Mouse (Mus musculus) midbrain, embryonic 11.5 days (tissue): ENCODE results near the gene Arpp19. TPM values are rescaled to one million over a fixed set of nuclear protein-coding genes. Genes with fewer than 3 reads are reported as not detected.
A peak's percentile ranks its signal among the peaks of the same experiment; 100 is the strongest.

Experiments used
- ATAC-seq: fragments of 200-750 bp; cut with Nextera tagmentation; 2 replicates; pipeline ENCODE4 v1.8.0; 2017; ENCODE audit warnings: moderate TSS enrichment, moderate library complexity; ENCODE audit not compliant: low FRiP score
- DNase-seq: peaks from one replicate; pipeline ENCODE4 v3.0.0; 2015; ENCODE audit warnings: low spot score; ENCODE audit errors: missing footprints
- H3K27ac ChIP-seq: fragments of 300-500 bp; sonication (generic); 2 replicates; pipeline ENCODE4 v1.5.1; 2014; ENCODE audit warnings: low read depth, low read length
- H3K27me3 ChIP-seq: fragments of 300-500 bp; sonication (generic); 2 replicates; pipeline ENCODE4 v1.6.1; 2014; ENCODE audit warnings: mild to moderate bottlenecking, low read length, moderate library complexity, mixed read lengths; ENCODE audit not compliant: control insufficient read depth, insufficient read depth
- H3K36me3 ChIP-seq: fragments of 300-500 bp; sonication (generic); 2 replicates; pipeline ENCODE4 v1.6.1; 2014; ENCODE audit warnings: mild to moderate bottlenecking, low read length, moderate library complexity, mixed read lengths; ENCODE audit not compliant: control insufficient read depth, insufficient read depth
- H3K4me1 ChIP-seq: fragments of 300-500 bp; sonication (generic); 2 replicates; pipeline ENCODE4 v1.6.1; 2014; ENCODE audit warnings: low read length; ENCODE audit not compliant: control insufficient read depth, insufficient read depth
- H3K4me2 ChIP-seq: fragments of 300-500 bp; sonication (generic); 2 replicates; pipeline ENCODE4 v1.6.1; 2014; ENCODE audit warnings: mild to moderate bottlenecking, moderate library complexity
- H3K4me3 ChIP-seq: fragments of 300-500 bp; sonication (generic); 2 replicates; pipeline ENCODE4 v1.5.1; 2014; ENCODE audit warnings: low read depth, low read length
- H3K9ac ChIP-seq: fragments of 300-500 bp; sonication (generic); 2 replicates; pipeline ENCODE4 v1.6.1; 2014; ENCODE audit warnings: low read length
- H3K9me3 ChIP-seq: fragments of 300-500 bp; sonication (generic); 2 replicates; pipeline ENCODE4 v1.6.1; 2016; ENCODE audit warnings: low read length; ENCODE audit not compliant: control insufficient read depth
- WGBS: fragments of 180-500 bp; shearing (Covaris S2); extraction: QIAGEN DNeasy Blood & Tissue Kit; methylation state at CpG from one replicate; pipeline ENCODE4 v1.1.7; 2014; 5-methylcytosine and 5-hydroxymethylcytosine counted together
- polyA plus RNA-seq: library from polyadenylated mRNA; unstranded; fragments of >200 nt; fragmentation: Nextera tagmentation; extraction: Ambion mirVana; gene quantifications from 2 replicates; pipeline ENCODE4 v1.2.1, GENCODE M21; 2014

Gene Arpp19
- polyA plus RNA-seq, 1 experiment from 2014 or later, result 353 TPM

GRCm38 (mm10) chr9:75032408-75032807 is 5.0 kb upstream of the Arpp19 start:
- H3K9ac ChIP-seq, result no peak overlapping the region
- 87% methylated on average over 1 of the region's 1 CpGs for WGBS
- H3K9me3 ChIP-seq, result no peaks in the 10 kb centered on the region
- no peak overlapping the region for H3K4me3 ChIP-seq
- DNase-seq (no peak), ATAC-seq (no peak)
- no peaks in the 10 kb centered on the region for H3K4me1 ChIP-seq
- no peaks in the 10 kb centered on the region for H3K27me3 ChIP-seq
- no peak overlapping the region for H3K4me2 ChIP-seq
- no peaks in the 10 kb centered on the region for H3K36me3 ChIP-seq
- no peak overlapping the region for H3K27ac ChIP-seq

- DNase-seq (no peak), ATAC-seq (no peak)
- no peak overlapping the region for H3K4me3 ChIP-seq
- no peak overlapping the region for H3K27ac ChIP-seq
- H3K9me3 ChIP-seq, result no peaks in the 10 kb centered on the region
- H3K4me1 ChIP-seq, result no peaks in the 10 kb centered on the region; the same call in 1 of the 2 replicates
- H3K4me2 ChIP-seq, result no peak overlapping the region
- WGBS, result 58% methylated on average over 7 of the region's 7 CpGs
- no peaks in the 10 kb centered on the region for H3K27me3 ChIP-seq
- no peak overlapping the region for H3K9ac ChIP-seq
- no peaks in the 10 kb centered on the region for H3K36me3 ChIP-seq
These were observed 4.3 kb upstream of the Arpp19 start for GRCm38 (mm10) chr9:75033141-75033540.

- ATAC-seq, result no peak
- DNase-seq, result no peak
- no peak overlapping the region for H3K9ac ChIP-seq
- no peaks in the 10 kb centered on the region for H3K9me3 ChIP-seq
- no peak overlapping the region for H3K27ac ChIP-seq
- 78% methylated on average over 1 of the region's 1 CpGs for WGBS
- peaks cover 4% of the 10 kb centered on the region; the same call in 1 of the 2 replicates for H3K4me1 ChIP-seq
- no peaks in the 10 kb centered on the region for H3K27me3 ChIP-seq
- H3K4me2 ChIP-seq, result no peak overlapping the region
- H3K36me3 ChIP-seq, result no peaks in the 10 kb centered on the region
- H3K4me3 ChIP-seq, result no peak overlapping the region
These were observed 2.7 kb upstream of the Arpp19 start for GRCm38 (mm10) chr9:75034691-75035090.

GRCm38 (mm10) chr9:75035944-75036343 is 1.5 kb upstream of the Arpp19 start:
- H3K9me3 ChIP-seq, result no peaks in the 10 kb centered on the region
- H3K27ac ChIP-seq, result no peak overlapping the region
- no peak overlapping the region for H3K4me2 ChIP-seq
- 81% methylated on average over 4 of the region's 4 CpGs for WGBS
- H3K4me3 ChIP-seq, result no peak overlapping the region
- H3K27me3 ChIP-seq, result no peaks in the 10 kb centered on the region
- no peaks in the 10 kb centered on the region for H3K36me3 ChIP-seq
- no peak for ATAC-seq
- H3K9ac ChIP-seq, result no peak overlapping the region
- DNase-seq, result no peak
- H3K4me1 ChIP-seq, result peaks cover 4% of the 10 kb centered on the region; the same call in 1 of the 2 replicates

- Histone ChIP-seq H3K4me2 (peak overlapping the region; percentile 52), H3K27ac (no peak overlapping the region; the same call in 1 of the 2 replicates), H3K27me3 (no peaks in the 10 kb centered on the region), H3K4me3 (peak overlapping the region; percentile 96), H3K36me3 (no peaks in the 10 kb centered on the region), H3K4me1 (peaks cover 4% of the 10 kb centered on the region; the same call in 1 of the 2 replicates), H3K9ac (peak overlapping the region; percentile 92), H3K9me3 (no peaks in the 10 kb centered on the region)
- ATAC-seq (no peak), DNase-seq (no peak)
- WGBS, result 2% methylated on average over 10 of the region's 10 CpGs
These were observed 909 bp downstream of the Arpp19 start for GRCm38 (mm10) chr9:75038357-75038688.

GRCm38 (mm10) chr9:75040566-75040965 is 3.2 kb downstream of the Arpp19 start:
- H3K4me1 ChIP-seq, result peaks cover 4% of the 10 kb centered on the region; the same call in 1 of the 2 replicates
- DNase-seq, result peak; percentile 72
- H3K4me3 ChIP-seq, result no peak overlapping the region
- no peak for ATAC-seq
- H3K4me2 ChIP-seq, result no peak overlapping the region
- no peaks in the 10 kb centered on the region for H3K36me3 ChIP-seq
- H3K27me3 ChIP-seq, result no peaks in the 10 kb centered on the region
- no peak overlapping the region for H3K27ac ChIP-seq
- WGBS, result 91% methylated on average over 2 of the region's 2 CpGs
- H3K9me3 ChIP-seq, result no peaks in the 10 kb centered on the region
- H3K9ac ChIP-seq, result no peak overlapping the region

- Histone ChIP-seq H3K9me3 (no peaks in the 10 kb centered on the region), H3K27me3 (no peaks in the 10 kb centered on the region), H3K36me3 (no peaks in the 10 kb centered on the region), H3K4me3 (no peak overlapping the region), H3K27ac (no peak overlapping the region), H3K4me1 (peaks cover 4% of the 10 kb centered on the region; the same call in 1 of the 2 replicates), H3K9ac (no peak overlapping the region), H3K4me2 (no peak overlapping the region)
- 86% methylated on average over 2 of the region's 2 CpGs for WGBS
- DNase-seq (peak; percentile 49), ATAC-seq (no peak)
These were observed 4.6 kb downstream of the Arpp19 start for GRCm38 (mm10) chr9:75041840-75042525.

GRCm38 (mm10) chr9:75043191-75043590 is 5.8 kb downstream of the Arpp19 start:
- Histone ChIP-seq H3K36me3 (no peaks in the 10 kb centered on the region), H3K9me3 (no peaks in the 10 kb centered on the region), H3K27ac (no peak overlapping the region), H3K4me2 (no peak overlapping the region), H3K27me3 (no peaks in the 10 kb centered on the region), H3K4me1 (peaks cover 4% of the 10 kb centered on the region; the same call in 1 of the 2 replicates), H3K9ac (no peak overlapping the region), H3K4me3 (no peak overlapping the region)
- WGBS, result 92% methylated on average over 2 of the region's 2 CpGs
- no peak for ATAC-seq
- peak; percentile 71 for DNase-seq

GRCm38 (mm10) chr9:75047079-75047478 is 9.7 kb downstream of the Arpp19 start:
- Histone ChIP-seq H3K9me3 (no peaks in the 10 kb centered on the region), H3K27me3 (no peaks in the 10 kb centered on the region), H3K4me3 (no peak overlapping the region), H3K9ac (no peak overlapping the region), H3K27ac (no peak overlapping the region), H3K36me3 (no peaks in the 10 kb centered on the region), H3K4me2 (no peak overlapping the region), H3K4me1 (no peaks in the 10 kb centered on the region)
- DNase-seq (no peak), ATAC-seq (no peak)
